Mouse (Mus musculus) thymus, postnatal 0 days (tissue): ENCODE results near the gene Fam213b. TPM values are rescaled to one million over a fixed set of nuclear protein-coding genes. Genes with fewer than 3 reads are reported as not detected.

Source experiments
- DNase-seq: peaks from one replicate; pipeline ENCODE4 v3.0.0-alpha.2; 2015; ENCODE audit warnings: low spot score
- polyA plus RNA-seq: library from polyadenylated mRNA; unstranded; fragments of >200 nt; fragmentation: Nextera tagmentation; extraction: Ambion mirVana; gene quantifications from 2 replicates; pipeline ENCODE4 v1.2.1, GENCODE M21; 2015

Gene Fam213b
- 229 and 245 TPM in 2 replicates for polyA plus RNA-seq

DNA sequence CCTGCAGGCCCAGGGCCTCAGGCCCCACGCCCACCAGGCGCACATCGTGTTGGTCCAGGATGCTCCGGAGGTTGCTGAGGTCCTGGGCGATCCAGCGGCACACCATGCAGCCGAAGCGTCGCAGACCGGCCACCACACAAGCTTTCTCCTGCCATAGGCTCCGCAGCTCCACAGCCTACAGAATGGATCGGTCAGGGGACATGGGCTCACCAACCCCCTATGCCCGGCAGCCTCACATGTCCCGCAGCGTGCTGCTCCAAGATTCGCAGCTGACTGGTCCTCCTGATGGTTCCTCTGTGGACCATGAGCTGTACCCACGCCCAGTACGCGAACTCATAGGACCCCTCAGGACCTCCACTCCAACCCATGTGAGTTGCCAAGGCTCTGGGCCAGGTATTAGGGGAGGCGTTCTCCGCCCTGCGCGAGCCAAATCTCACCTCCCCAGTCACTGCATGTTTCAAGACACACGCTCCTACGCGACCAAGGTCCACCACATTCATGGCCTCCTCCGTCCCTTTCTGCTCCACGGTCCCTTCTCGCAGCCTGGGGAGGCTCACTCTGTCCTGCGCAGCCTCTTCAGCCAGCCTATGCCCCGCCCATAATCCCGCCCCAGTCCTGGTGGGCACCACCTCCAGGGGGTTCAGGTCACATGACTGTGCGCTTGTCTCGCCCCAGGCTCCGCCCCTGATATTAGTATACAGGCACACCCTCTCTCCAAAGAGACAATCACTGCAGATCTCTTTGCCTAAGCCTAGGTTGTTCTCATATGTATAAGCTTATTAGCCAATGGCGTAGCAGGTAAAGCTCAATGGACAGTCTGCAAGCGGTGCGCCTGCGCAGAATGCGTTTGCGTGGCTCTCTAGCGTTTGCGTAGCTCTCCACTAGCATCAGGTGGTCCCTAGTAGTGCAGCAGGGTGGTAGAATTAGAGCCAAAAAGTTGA lies at the start of gene Fam213b:
Gene Fam213b (minus strand): TSS at position 630 of the 941 bp plus-strand sequence.
- DNase-seq, result peak; percentile 79

DNA sequence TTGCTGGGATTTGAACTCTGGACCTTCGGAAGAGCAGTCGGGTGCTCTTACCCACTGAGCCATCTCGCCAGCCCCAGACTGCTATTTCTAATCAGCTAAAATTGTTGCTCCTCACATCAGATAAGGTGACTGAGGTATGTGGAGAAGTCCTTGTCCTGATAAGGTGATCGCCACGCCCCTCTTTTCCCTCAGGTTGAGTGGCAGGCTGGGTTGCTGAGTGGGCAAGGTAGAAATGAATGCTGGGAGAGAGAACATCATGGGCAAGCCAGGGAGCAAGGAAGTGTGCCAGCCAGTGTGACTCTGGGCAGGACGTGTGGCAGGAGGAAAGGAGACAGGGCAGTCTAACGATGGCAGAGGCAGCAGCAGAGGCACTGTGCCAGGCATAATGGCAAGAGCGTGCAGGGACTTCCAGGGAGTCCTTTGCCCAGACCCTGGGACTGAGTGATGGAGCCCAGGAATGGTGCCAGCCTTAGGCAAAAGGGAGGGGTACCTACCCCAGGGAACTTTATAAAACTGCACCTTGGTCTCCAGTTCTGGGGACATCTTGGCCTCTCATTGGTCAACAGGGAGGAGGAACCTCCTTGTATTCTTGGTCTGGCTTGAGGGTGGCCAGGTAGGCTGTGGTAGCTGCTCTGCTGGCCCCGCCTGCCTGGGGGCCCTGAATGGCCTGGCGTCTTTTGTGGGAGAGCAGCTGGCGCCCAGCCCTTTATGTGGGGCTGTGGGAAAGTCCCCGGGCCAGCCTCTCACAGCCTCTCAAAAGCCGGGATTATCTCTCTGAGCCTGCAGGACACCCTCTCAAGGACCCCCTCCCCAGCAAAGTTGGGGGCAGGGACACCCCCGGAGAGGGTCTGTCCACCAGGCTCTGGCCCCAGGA lies 49.4 kb upstream of the Fam213b start:
- DNase-seq, result no peak

GRCm38 (mm10) chr4:154946319-154946718 lies 47.4 kb upstream of the Fam213b start:
- no peak for DNase-seq

GRCm38 (mm10) chr4:154944121-154944590 lies 45.2 kb upstream of the Fam213b start:
- peak; percentile 91 for DNase-seq

- DNase-seq, result no peak
Measured at GRCm38 (mm10) chr4:154943323-154944039, 44.5 kb upstream of the Fam213b start.

- DNase-seq, result no peak
Measured at GRCm38 (mm10) chr4:154942632-154943322, 43.8 kb upstream of the Fam213b start.

- no peak for DNase-seq
Measured at GRCm38 (mm10) chr4:154941831-154942230, 42.9 kb upstream of the Fam213b start.

DNA sequence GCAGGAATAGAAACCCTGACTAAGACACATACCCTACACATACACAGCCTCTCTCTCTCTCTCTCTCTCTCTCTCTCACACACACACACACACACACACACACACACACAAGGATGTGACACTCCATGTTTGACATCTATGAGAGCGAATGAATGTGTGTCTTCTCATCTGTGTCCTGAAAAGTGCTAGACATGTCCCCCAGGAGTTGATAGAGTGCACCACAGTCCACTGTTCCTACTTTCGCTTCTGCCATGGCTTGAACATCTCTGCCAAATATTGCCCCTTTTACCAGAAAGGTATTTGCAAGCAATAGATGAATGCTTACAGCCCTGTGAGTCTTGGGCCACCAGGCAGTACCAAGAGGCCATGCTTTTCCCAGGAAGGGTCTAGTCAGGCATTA lies 41.2 kb upstream of the Fam213b start:
- no peak for DNase-seq

DNA sequence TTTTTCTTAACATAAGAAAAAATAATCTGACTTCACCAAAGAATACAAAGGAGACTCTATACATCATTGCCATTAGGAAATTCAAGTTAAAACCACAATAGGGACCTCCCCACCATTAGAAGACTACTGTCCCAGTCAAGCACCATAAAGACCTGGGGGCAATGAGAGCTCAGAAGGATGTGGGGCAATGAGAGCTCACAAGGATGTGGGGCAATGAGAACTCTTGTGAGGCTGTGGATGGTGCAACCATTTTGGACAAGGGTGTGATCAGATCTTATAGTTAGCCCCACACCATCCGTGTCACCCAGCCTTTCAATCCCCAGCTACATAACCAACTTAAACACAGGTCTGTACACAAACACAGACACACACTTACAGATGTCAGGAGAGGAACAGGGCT lies 38.8 kb upstream of the Fam213b start:
- DNase-seq, result no peak

DNA sequence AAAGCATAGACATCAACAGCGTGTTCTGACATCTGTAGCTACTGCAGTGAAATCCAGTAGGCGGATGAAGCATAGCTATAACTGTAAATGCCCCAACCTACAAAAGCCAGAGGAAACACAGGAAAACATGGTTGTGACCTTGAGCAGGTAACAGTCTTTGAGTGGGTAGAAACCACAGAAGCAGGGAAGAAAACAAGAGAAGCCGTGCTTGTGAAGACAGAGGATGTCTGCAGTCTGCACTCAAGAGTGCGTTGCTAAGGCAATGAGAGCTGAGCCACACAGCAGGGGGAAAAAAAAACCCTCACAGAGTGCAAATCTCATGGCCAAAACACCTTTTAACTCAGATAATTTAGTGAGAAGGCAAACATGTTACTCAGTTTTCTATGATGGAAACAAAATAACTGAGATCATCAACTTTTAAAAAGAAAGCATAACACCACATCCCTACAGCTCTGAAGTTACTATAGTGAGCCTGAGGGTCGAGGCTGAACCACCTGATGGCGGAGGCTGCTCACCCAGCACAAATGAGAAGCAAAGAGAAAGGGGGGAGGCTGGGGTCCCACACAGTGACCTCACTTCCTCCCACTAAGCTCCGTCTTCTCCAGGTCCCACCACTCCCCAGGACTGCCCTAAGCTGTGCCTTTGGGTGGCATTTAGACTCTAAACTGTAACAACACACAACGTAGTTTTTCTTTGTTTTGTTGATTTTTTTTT lies 37.8 kb upstream of the Fam213b start:
- DNase-seq, result peak; percentile 79

DNA sequence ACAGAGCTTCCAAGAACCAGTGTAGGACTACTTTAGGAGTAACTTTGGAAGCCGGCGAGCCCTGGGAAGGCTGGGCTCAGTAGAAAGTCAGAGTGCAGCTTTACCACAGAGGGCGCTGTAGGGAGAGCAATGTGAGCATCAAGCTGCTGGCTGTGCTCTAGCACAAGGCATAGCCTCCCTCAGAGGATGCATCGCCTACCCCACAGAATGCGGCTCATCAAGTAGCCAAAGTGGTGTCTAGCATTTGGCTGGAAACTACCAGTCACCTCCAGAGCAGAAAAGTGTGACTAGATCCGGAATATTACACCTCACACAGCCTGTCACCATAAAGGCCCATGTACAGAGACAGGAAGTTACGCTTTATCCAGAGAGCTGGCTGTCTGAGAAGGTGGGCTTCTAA lies 36.9 kb upstream of the Fam213b start:
- peak; percentile 67 for DNase-seq

DNA sequence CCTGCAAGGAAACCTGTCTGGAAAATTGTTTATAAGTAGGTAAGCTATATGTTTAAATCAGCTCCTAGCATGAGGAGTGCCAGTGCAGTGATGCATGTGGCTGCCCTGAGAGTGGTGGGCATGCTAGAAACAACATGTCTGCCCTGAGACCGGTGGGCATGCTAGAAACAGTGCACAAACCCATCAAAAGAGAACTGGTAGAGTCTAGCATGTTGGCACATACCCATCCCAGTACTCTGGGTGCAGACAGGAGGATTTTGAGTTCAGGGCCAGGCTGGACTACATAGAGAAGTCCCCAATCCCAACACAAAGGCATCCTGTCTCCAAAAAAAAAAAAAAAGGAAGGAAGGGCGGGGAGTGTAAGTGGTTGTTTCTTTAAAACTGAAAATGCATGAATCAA lies 35.9 kb upstream of the Fam213b start:
- DNase-seq, result no peak

DNA sequence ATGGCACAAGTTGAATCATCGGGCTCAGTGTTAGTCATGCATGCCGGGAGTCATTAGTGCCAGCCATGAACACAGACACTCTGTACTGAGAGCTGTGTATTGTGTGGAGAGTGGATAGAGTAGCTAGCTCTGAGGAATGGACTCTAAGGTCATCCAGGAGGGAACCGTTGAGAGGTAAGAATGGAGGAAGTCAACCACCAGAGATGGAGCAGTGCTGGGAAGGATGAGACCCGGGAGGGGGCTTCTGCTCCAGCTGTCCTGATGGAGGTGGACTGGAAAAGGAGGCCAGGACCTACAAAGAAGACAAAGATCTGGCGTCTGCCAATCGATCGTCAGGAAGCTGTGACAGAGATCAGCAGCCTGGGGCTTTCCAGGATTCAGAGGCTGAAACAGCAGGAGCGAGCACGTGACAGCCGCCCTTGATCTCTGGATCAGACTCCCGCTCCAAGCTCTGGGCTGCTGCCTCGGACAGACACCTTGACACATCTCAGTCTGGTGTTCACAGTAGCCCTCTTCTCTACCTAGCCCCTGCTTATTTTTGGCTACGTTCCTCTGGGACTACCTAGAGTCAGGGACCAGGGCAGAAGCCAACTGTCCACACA lies 34.5 kb upstream of the Fam213b start:
- DNase-seq, result no peak

- DNase-seq, result no peak
Measured at GRCm38 (mm10) chr4:154929088-154929660, 30.2 kb upstream of the Fam213b start.

DNA sequence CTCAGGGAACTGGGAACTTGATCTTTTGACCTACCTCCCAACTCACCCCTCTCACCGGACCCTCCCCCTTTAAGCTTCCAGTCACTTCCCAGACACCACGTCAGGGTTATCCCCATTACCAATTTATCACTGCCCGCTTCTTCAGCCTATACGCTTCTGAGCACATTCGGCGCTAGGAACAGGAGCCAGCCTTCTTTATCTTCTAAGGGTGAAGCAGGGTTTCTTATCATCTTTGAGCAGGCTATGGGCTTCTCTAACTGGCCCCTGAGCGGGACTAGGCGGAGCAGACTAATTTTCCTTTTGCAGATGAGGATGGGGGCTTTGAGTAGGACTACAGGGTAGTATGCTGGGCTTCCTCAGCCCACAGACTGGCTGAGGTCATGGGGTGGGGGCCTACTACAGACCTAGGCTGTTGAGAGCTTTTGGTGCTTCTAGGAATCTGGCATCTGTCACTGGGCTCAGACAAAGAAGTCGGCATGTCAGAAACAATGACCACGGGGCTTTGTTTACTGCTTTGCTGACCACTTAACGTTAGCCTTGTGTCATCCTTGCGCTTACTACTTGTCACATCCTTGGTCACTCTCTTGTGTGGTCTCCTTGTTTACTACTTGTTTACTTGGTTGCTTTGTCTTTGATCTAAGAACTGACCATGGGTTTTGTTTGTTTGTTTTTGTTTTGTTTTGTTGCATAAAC lies 29.6 kb upstream of the Fam213b start, which contains the start of gene Tnfrsf14:
Gene Tnfrsf14 (minus strand): TSS at position 169 of the 693 bp plus-strand sequence.
- DNase-seq, result no peak

GRCm38 (mm10) chr4:154927899-154928337 lies 29.0 kb upstream of the Fam213b start:
- peak; percentile 41 for DNase-seq

- DNase-seq, result peak; percentile 29
Measured at GRCm38 (mm10) chr4:154926969-154927898, 28.3 kb upstream of the Fam213b start.
